Mouse (Mus musculus) C2C12 (cell line): Measurements from ENCODE around the gene 2310022A10Rik. TPM values are rescaled to one million over a fixed set of nuclear protein-coding genes. Genes with fewer than 3 reads are reported as not detected.

ENCODE experiments used
- H3K27me3 ChIP-seq: one replicate; pipeline ENCODE4 v1.6.1; 2011; ENCODE audit not compliant: control insufficient read depth, insufficient read depth, insufficient read length
- H3K36me3 ChIP-seq: one replicate; pipeline ENCODE4 v1.6.1; 2011; ENCODE audit not compliant: control insufficient read depth, insufficient read depth
- H3K4me3 ChIP-seq: one replicate; pipeline ENCODE4 v1.5.1; 2011; ENCODE audit warnings: mild to moderate bottlenecking, control low read depth; ENCODE audit not compliant: poor library complexity, insufficient read depth, severe bottlenecking
- H3K79me2 ChIP-seq: one replicate; pipeline ENCODE4 v1.6.1; 2011; ENCODE audit not compliant: control insufficient read depth, insufficient read depth
- H3K79me3 ChIP-seq: one replicate; pipeline ENCODE4 v1.6.1; 2011; ENCODE audit warnings: low read depth, control low read depth
- H3ac ChIP-seq: one replicate; pipeline ENCODE3; 2011; ENCODE audit warnings: low read depth; ENCODE audit not compliant: control insufficient read depth, insufficient read length
- CEBPB ChIP-seq: IDR thresholded peaks from one replicate; pipeline ENCODE4 v1.6.1; 2011; ENCODE audit warnings: low read depth, mild to moderate bottlenecking, control low read depth, moderate library complexity
- CTCF ChIP-seq: IDR thresholded peaks from one replicate; pipeline ENCODE4 v1.5.1; 2011; ENCODE audit not compliant: control insufficient read depth, insufficient read depth, insufficient read length
- FOSL1 ChIP-seq: IDR thresholded peaks from one replicate; pipeline ENCODE4 v1.8.0; 2011; ENCODE audit warnings: mild to moderate bottlenecking, low read length; ENCODE audit not compliant: poor library complexity, insufficient read depth, severe bottlenecking
- MAX ChIP-seq: IDR thresholded peaks from one replicate; pipeline ENCODE4 v1.6.1; 2011; ENCODE audit warnings: mild to moderate bottlenecking, control low read depth
- MYOD1 ChIP-seq: IDR thresholded peaks from one replicate; pipeline ENCODE4 v1.6.1; 2011; ENCODE audit warnings: low read depth; ENCODE audit not compliant: control insufficient read depth, insufficient read length
- MYOG ChIP-seq: IDR thresholded peaks from one replicate; pipeline ENCODE4 v1.6.1; 2011; ENCODE audit not compliant: control insufficient read depth, insufficient read length; ENCODE audit errors: extremely low read depth
- USF1 ChIP-seq: IDR thresholded peaks from one replicate; pipeline ENCODE4 v1.6.1; 2011; ENCODE audit warnings: low read depth, mild to moderate bottlenecking, control low read depth, moderate library complexity
- polyA plus RNA-seq: library from polyadenylated mRNA; unstranded; fragments of >200 nt; fragmentation: generic; extraction: Trizol; gene quantifications from one replicate; pipeline ENCODE4 v1.2.1, GENCODE M21; 2012; ENCODE audit warnings: missing spikeins

2310022A10Rik gene
- polyA plus RNA-seq, 1 experiment: 26.9 TPM

DNA sequence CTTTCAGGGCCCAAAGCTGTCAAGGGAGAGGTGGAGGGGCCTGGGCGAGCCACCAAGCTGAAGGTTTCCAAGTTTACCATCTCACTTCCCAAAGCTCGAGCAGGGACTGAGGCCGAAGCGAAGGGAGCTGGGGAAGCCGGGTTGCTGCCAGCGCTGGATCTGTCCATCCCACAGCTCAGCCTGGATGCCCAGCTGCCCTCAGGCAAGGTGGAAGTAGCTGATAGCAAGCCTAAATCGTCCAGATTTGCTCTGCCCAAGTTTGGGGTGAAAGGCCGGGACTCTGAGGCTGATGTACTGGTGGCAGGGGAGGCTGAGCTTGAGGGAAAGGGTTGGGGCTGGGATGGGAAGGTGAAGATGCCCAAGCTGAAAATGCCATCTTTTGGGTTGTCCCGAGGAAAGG lies 34.7 kb upstream of the 2310022A10Rik start:
- no peaks in the 10 kb centered on the region for H3K36me3 ChIP-seq
- no peaks in the 10 kb centered on the region for H3K27me3 ChIP-seq
- H3K4me3 ChIP-seq: no peak overlapping the region
- no peak overlapping the region for H3ac ChIP-seq
- no peaks in the 10 kb centered on the region for H3K79me2 ChIP-seq
- TF ChIP-seq MAX (no peak), CTCF (no peak), MYOD1 (no peak), MYOG (no peak), CEBPB (no peak), USF1 (no peak), FOSL1 (no peak)
- no peaks in the 10 kb centered on the region for H3K79me3 ChIP-seq

DNA sequence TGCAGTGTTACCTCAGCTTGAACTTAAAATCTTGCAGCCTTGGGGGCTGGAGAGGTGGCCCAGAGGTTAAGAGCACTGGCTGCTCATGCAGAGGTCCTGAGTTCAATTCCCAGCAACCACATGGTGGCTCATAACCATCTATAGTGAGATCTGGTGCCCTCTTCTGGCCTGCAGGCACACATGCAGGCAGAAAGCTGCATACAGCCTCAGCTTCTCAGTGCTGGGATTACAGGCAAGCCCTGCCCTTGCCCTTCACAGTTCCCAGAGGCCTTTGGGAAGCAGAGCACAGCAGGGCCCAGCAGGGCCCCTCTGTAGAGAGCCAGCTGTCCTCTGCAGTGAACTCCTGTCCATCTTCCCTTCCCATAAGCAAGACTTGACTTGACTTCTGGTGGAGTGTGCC lies 32.9 kb upstream of the 2310022A10Rik start:
- Histone ChIP-seq H3ac (no peak overlapping the region), H3K36me3 (no peaks in the 10 kb centered on the region), H3K27me3 (no peaks in the 10 kb centered on the region), H3K4me3 (no peak overlapping the region), H3K79me2 (no peaks in the 10 kb centered on the region), H3K79me3 (no peaks in the 10 kb centered on the region)
- TF ChIP-seq USF1 (no peak), MYOD1 (no peak), CTCF (no peak), FOSL1 (no peak), MYOG (no peak), CEBPB (no peak), MAX (no peak)

DNA sequence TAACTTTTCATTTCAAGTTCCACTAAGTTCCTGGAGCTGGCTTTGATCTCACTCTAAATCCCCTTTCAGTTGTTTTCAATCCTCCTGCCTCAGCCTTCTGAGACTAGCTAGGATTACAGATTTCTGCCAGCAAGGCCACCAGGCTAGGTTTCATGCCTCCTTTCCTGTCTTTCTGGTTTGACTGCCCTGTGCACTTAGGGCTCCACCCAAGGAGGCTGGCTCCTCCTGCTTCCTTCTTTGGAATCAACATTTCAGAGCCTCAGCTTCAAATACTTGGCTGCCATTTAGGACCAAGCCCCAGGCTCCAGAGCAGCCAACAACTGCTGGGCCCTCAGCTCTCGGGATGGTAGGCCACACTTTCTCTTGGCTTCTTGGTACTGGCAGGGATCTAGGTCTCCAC lies 32.4 kb upstream of the 2310022A10Rik start:
- Histone ChIP-seq H3K79me3 (no peaks in the 10 kb centered on the region), H3K27me3 (no peaks in the 10 kb centered on the region), H3K36me3 (no peaks in the 10 kb centered on the region), H3K79me2 (no peaks in the 10 kb centered on the region), H3ac (no peak overlapping the region), H3K4me3 (no peak overlapping the region)
- TF ChIP-seq MYOG (no peak), CTCF (no peak), CEBPB (no peak), MYOD1 (no peak), FOSL1 (no peak), MAX (no peak)

DNA sequence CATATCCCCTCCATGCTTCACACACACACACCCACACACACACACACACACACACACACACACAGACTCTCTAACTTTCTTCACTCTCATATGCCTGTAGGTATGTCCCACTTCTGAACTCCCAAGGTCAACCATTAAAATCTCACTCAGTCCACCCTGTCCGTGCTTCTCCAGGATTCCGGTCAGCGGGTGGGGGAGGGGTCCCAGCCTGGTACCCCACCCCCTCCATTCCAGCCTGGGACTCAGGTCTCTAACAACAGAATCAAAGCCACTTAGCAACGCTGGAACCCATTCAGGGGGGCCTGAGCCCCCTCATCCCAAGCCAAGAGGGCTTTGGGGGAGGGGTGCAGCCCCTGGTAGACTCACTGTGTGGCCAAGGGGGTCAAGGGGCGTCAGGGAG lies 30.1 kb upstream of the 2310022A10Rik start, which contains the start of gene Hipk4:
Hipk4 (plus strand) TSS at position 301 of the 400 bp plus-strand sequence.
- H3K36me3 ChIP-seq: no peaks in the 10 kb centered on the region
- H3ac ChIP-seq: no peak within 1 kb of the TSS
- no peaks in the 10 kb centered on the region for H3K79me2 ChIP-seq
- H3K79me3 ChIP-seq: no peaks in the 10 kb centered on the region
- H3K27me3 ChIP-seq: no peaks in the 10 kb centered on the region
- H3K4me3 ChIP-seq: no peak within 1 kb of the TSS
- TF ChIP-seq CEBPB: no peak
- TF ChIP-seq MYOG: no peak
- no peak for TF ChIP-seq MAX
- TF ChIP-seq FOSL1: no peak
- TF ChIP-seq MYOD1: no peak
- TF ChIP-seq USF1: no peak
- TF ChIP-seq CTCF: no peak

DNA sequence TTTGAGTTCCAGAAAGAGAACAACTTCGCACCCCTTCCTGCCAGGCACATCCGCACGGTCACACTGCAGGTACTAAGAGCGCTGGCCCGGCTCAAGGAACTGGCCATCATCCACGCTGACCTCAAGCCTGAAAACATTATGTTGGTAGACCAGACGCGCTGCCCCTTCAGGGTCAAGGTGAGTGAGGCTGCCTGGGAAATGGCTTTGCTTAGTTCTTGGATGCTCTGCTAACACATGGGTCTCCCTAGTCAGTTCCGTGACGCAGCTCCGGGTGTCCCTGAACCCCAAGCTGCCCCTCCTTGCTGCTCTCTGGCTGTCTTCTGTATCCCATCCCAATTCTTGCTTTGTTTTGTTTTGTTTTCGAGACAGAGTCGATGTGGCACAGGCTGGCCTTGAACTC lies 29.2 kb upstream of the 2310022A10Rik start:
- Histone ChIP-seq H3K27me3 (no peaks in the 10 kb centered on the region), H3K4me3 (no peak overlapping the region), H3K79me2 (no peaks in the 10 kb centered on the region), H3K79me3 (no peaks in the 10 kb centered on the region), H3ac (no peak overlapping the region), H3K36me3 (no peaks in the 10 kb centered on the region)
- TF ChIP-seq MYOG (no peak), MAX (no peak), FOSL1 (no peak), CTCF (no peak), CEBPB (no peak), USF1 (no peak), MYOD1 (no peak)

DNA sequence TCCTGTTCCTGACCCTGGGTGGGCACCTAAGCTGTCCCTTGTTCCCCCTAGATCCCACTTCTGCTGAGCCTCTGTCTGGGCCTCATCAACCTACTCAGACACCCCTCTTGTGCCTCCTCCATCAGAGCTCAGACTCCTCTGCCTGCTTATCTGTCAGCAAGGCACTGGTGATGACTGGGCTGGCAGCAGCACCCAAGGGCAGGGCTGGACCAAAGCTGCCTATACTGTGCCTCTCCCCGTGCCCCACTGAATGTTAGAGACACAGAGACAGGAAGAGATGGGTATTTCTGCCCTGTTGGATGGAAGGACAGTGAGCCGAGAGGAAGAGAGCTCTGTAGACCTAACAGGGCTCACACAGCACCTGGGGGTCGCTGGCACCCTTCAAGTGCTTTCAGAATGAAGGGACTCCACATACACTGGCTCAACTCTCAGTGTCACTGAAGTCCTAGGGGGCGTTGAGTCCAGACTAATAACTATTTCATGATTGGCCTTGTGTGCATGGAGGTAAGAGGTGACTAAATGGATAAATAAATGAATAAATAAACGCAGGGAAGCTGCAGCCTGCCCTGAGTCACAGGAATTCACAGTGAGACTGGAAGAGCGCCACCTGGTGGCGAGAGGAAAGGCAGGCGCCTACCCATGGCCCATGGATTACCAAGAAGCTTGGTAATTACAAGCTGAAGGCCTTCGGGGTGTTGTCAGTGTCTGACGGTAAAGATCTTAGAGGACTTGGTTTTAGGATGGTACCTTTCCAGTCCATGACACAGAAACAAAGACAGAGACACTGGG lies 26.8 kb upstream of the 2310022A10Rik start:
- peak; percentile 63 for TF ChIP-seq CTCF
- no peak for TF ChIP-seq FOSL1
- no peaks in the 10 kb centered on the region for H3K36me3 ChIP-seq
- no peaks in the 10 kb centered on the region for H3K79me2 ChIP-seq
- no peaks in the 10 kb centered on the region for H3K27me3 ChIP-seq
- no peak overlapping the region for H3ac ChIP-seq
- no peaks in the 10 kb centered on the region for H3K79me3 ChIP-seq
- H3K4me3 ChIP-seq: no peak overlapping the region
